Mouse (Mus musculus) cerebellum, postnatal 25 days (tissue): Measurements from ENCODE around the gene Cacng7.

Experiments used
- DNase-seq, 2 experiments: peaks; one replicate each; pipeline ENCODE4 v3.0.0; 2021; ENCODE audit warnings: mixed read lengths in 2 of 2

The Cacng7 gene

GRCm38 (mm10) chr7:3348326-3348725 lies 15.6 kb downstream of the Cacng7 start:
- no peak for DNase-seq

- DNase-seq: no peak
Measured at GRCm38 (mm10) chr7:3349775-3350174, 17.0 kb downstream of the Cacng7 start.

GRCm38 (mm10) chr7:3351536-3351935 lies 18.8 kb downstream of the Cacng7 start:
- no peak for DNase-seq

- no peak for DNase-seq
Measured at GRCm38 (mm10) chr7:3354850-3355249, 22.1 kb downstream of the Cacng7 start.

- DNase-seq: no peak
Measured at GRCm38 (mm10) chr7:3360678-3361077, 27.9 kb downstream of the Cacng7 start.

- no peak for DNase-seq
Measured at GRCm38 (mm10) chr7:3365547-3366279, 33.0 kb downstream of the Cacng7 start.

GRCm38 (mm10) chr7:3366705-3367516 lies 34.2 kb downstream of the Cacng7 start:
- DNase-seq: no peak

GRCm38 (mm10) chr7:3367569-3367968 lies 34.8 kb downstream of the Cacng7 start:
- no peak for DNase-seq

- no peak for DNase-seq
Measured at GRCm38 (mm10) chr7:3368311-3368710, 35.6 kb downstream of the Cacng7 start.

GRCm38 (mm10) chr7:3369189-3369588 lies 36.4 kb downstream of the Cacng7 start:
- DNase-seq: no peak

GRCm38 (mm10) chr7:3370407-3370806 lies 37.7 kb downstream of the Cacng7 start:
- no peak for DNase-seq

GRCm38 (mm10) chr7:3372376-3372775 lies 39.6 kb downstream of the Cacng7 start:
- no peak for DNase-seq

- no peak for DNase-seq
Measured at GRCm38 (mm10) chr7:3373754-3374153, 41.0 kb downstream of the Cacng7 start.

GRCm38 (mm10) chr7:3376831-3377230 lies 44.1 kb downstream of the Cacng7 start:
- DNase-seq: peak; percentile 57 to 74

GRCm38 (mm10) chr7:3382123-3382522 lies 49.4 kb downstream of the Cacng7 start:
- DNase-seq: no peak

GRCm38 (mm10) chr7:3384807-3385319 lies 52.1 kb downstream of the Cacng7 start:
- DNase-seq: no peak

- DNase-seq: no peak
Measured at GRCm38 (mm10) chr7:3386036-3386730, 53.4 kb downstream of the Cacng7 start.

GRCm38 (mm10) chr7:3387761-3388160 lies 55.0 kb downstream of the Cacng7 start:
- DNase-seq: no peak

GRCm38 (mm10) chr7:3388885-3389284 lies 56.1 kb downstream of the Cacng7 start:
- DNase-seq: no peak

- peak; percentile 70 to 86 for DNase-seq
Measured at GRCm38 (mm10) chr7:3389444-3390412, 57.0 kb downstream of the Cacng7 start.

GRCm38 (mm10) chr7:3390413-3391080 lies 57.8 kb downstream of the Cacng7 start, which contains the start of gene Cacng8:
Cacng8 (plus strand) TSS chr7:3390683.
- DNase-seq: peak; percentile 27 to 29
